Mouse (Mus musculus) G1E (cell line): ENCODE measurements at regions not wholly inside any gene's neighbourhood (a gene's known extent, or its start where the extent isn't known, plus 50 kb on each side); places are given as distances from the start of the nearest gene placed in this dataset.

ENCODE experiments used
- ATAC-seq: 2 replicates; pipeline ENCODE4 v1.8.0; 2016; ENCODE audit warnings: mild to moderate bottlenecking; ENCODE audit not compliant: insufficient number of reproducible peaks, poor library complexity, low FRiP score, severe bottlenecking; ENCODE audit errors: extremely low read depth
- DNase-seq: peaks from one replicate; pipeline ENCODE4 v3.0.0; 2012; ENCODE audit warnings: low spot score
- H3K27me3 ChIP-seq: 2 replicates; pipeline ENCODE4 v1.6.1; 2012; ENCODE audit warnings: mild to moderate bottlenecking, low read length, inconsistent platforms; ENCODE audit not compliant: insufficient read depth
- H3K36me3 ChIP-seq: replicated peaks from 2 replicates; pipeline ENCODE3; 2012; ENCODE audit warnings: mild to moderate bottlenecking, inconsistent platforms
- H3K4me1 ChIP-seq: 2 replicates; pipeline ENCODE4 v1.6.1; 2012; ENCODE audit warnings: low read depth, low read length, inconsistent platforms, mixed read lengths; ENCODE audit not compliant: insufficient read depth
- H3K4me3 ChIP-seq: 2 replicates; pipeline ENCODE4 v1.5.1; 2012; ENCODE audit warnings: low read depth, mild to moderate bottlenecking, inconsistent platforms, low read length, moderate library complexity, mixed read lengths
- H3K9me3 ChIP-seq: replicated peaks from 2 replicates; pipeline ENCODE4 v1.6.1; 2012; ENCODE audit warnings: inconsistent platforms
- CTCF ChIP-seq: IDR thresholded peaks from 2 replicates; pipeline ENCODE4 v1.5.1; 2012; ENCODE audit warnings: low read depth, low read length, inconsistent platforms, mixed read lengths
- GATA1 ChIP-seq: IDR thresholded peaks from 2 replicates; pipeline ENCODE4 v1.6.1; 2012; ENCODE audit warnings: borderline replicate concordance, low read length, inconsistent platforms, mixed read lengths
- GATA2 ChIP-seq: IDR thresholded peaks from 2 replicates; pipeline ENCODE4 v1.6.1; 2012; ENCODE audit warnings: low read depth, low read length, inconsistent platforms, borderline replicate concordance
- POLR2AphosphoS5 ChIP-seq: IDR thresholded peaks from 2 replicates; pipeline ENCODE4 v1.6.1; 2012; ENCODE audit warnings: low read depth, low read length, inconsistent platforms; ENCODE audit not compliant: insufficient replicate concordance
- TAL1 ChIP-seq: conservative IDR thresholded peaks from 2 replicates; pipeline ENCODE4 v1.6.1; 2012; ENCODE audit warnings: low read depth, low read length, inconsistent platforms, mixed read lengths

- Histone ChIP-seq H3K27me3 (no peaks in the 10 kb centered on the region), H3K4me1 (no peaks in the 10 kb centered on the region), H3K4me3 (no peak overlapping the region), H3K36me3 (no peaks in the 10 kb centered on the region), H3K9me3 (peaks cover 63% of the 10 kb centered on the region)
- TF ChIP-seq CTCF: no peak
- no peak for TF ChIP-seq TAL1
- TF ChIP-seq GATA1: no peak
- TF ChIP-seq POLR2AphosphoS5: no peak
- no peak for TF ChIP-seq GATA2
- no peak for ATAC-seq
- no peak for DNase-seq
These were observed 97.6 kb upstream of the Nckap5 start for GRCm38 (mm10) chr1:126928186-126928585.

- Histone ChIP-seq H3K4me3 (no peak overlapping the region), H3K4me1 (no peaks in the 10 kb centered on the region), H3K36me3 (no peaks in the 10 kb centered on the region), H3K9me3 (peaks cover 57% of the 10 kb centered on the region), H3K27me3 (no peaks in the 10 kb centered on the region)
- ATAC-seq (no peak), DNase-seq (no peak)
- TF ChIP-seq CTCF (no peak), GATA2 (no peak), GATA1 (no peak), TAL1 (no peak), POLR2AphosphoS5 (no peak)
These were observed 94.8 kb upstream of the Nckap5 start for GRCm38 (mm10) chr1:126925150-126926035.

- Histone ChIP-seq H3K9me3 (peaks cover 55% of the 10 kb centered on the region), H3K27me3 (no peaks in the 10 kb centered on the region), H3K4me3 (no peak overlapping the region), H3K4me1 (no peaks in the 10 kb centered on the region), H3K36me3 (no peaks in the 10 kb centered on the region)
- DNase-seq: no peak
- no peak for TF ChIP-seq CTCF
- TF ChIP-seq TAL1: no peak
- TF ChIP-seq POLR2AphosphoS5: no peak
- no peak for TF ChIP-seq GATA1
- no peak for TF ChIP-seq GATA2
- ATAC-seq: no peak
These were observed 93.4 kb upstream of the Nckap5 start for GRCm38 (mm10) chr1:126923981-126924380.

GRCm38 (mm10) chr1:126922231-126922630 lies 91.6 kb upstream of the Nckap5 start:
- H3K27me3 ChIP-seq: no peaks in the 10 kb centered on the region
- peaks cover 63% of the 10 kb centered on the region for H3K9me3 ChIP-seq
- H3K4me3 ChIP-seq: no peak overlapping the region
- TF ChIP-seq TAL1: no peak
- TF ChIP-seq GATA1: no peak
- TF ChIP-seq GATA2: no peak
- no peak for TF ChIP-seq CTCF
- no peak for ATAC-seq
- DNase-seq: no peak
- H3K4me1 ChIP-seq: no peaks in the 10 kb centered on the region
- H3K36me3 ChIP-seq: no peaks in the 10 kb centered on the region

GRCm38 (mm10) chr1:126918876-126919275 lies 88.3 kb upstream of the Nckap5 start:
- Histone ChIP-seq H3K4me3 (no peak overlapping the region), H3K4me1 (no peaks in the 10 kb centered on the region), H3K9me3 (peaks cover 52% of the 10 kb centered on the region), H3K27me3 (no peaks in the 10 kb centered on the region), H3K36me3 (no peaks in the 10 kb centered on the region)
- TF ChIP-seq GATA1 (no peak), TAL1 (no peak), CTCF (no peak), GATA2 (no peak)
- no peak for DNase-seq
- ATAC-seq: no peak

- no peak overlapping the region for H3K4me3 ChIP-seq
- DNase-seq (no peak), ATAC-seq (no peak)
- H3K9me3 ChIP-seq: peaks cover 54% of the 10 kb centered on the region
- no peaks in the 10 kb centered on the region for H3K36me3 ChIP-seq
- TF ChIP-seq POLR2AphosphoS5: no peak
- H3K4me1 ChIP-seq: no peaks in the 10 kb centered on the region
- H3K27me3 ChIP-seq: no peaks in the 10 kb centered on the region
These were observed 87.3 kb upstream of the Nckap5 start for GRCm38 (mm10) chr1:126917872-126918271.
